Mouse (Mus musculus) bone marrow macrophage, adult 2 months (primary cell): ENCODE results near the gene Kat14.

Source experiments
- CTCF ChIP-seq: IDR thresholded peaks from 2 replicates; pipeline ENCODE4 v1.5.1; 2012; ENCODE audit warnings: low read depth, mild to moderate bottlenecking, low read length, moderate library complexity
- POLR2A ChIP-seq: IDR thresholded peaks from 2 replicates; pipeline ENCODE4 v1.6.1; 2012; ENCODE audit warnings: mild to moderate bottlenecking, low read depth, low read length, borderline replicate concordance

- TF ChIP-seq CTCF = no peak
- TF ChIP-seq POLR2A = no peak
Observed at GRCm38 (mm10) chr2:144425761-144426160, 57.0 kb downstream of the Kat14 start.
